Mouse (Mus musculus) NIH3T3 (cell line): ENCODE results near the gene Trpv2.
"Not testable (repeated sequence)": the region's sequence is repeated elsewhere in the genome, so short reads cannot be mapped to it uniquely, and the experiment has no call there.

Experiments
- DNase-seq: peaks from one replicate; pipeline ENCODE4 v3.0.0-alpha.2; 2012; ENCODE audit warnings: low read depth

Gene Trpv2

GRCm38 (mm10) chr11:62648591-62649391, 74.5 kb downstream of the Trpv2 start, which contains the start of gene Mmgt2:
Mmgt2 (plus strand) TSS chr11:62648664.
- peak; percentile 97 for DNase-seq

GRCm38 (mm10) chr11:62649803-62650202, 75.5 kb downstream of the Trpv2 start:
- not testable (repeated sequence) for DNase-seq
